Mouse (Mus musculus) stomach, embryonic 14.5 days (tissue): ENCODE results near the gene Rps18. TPM values are rescaled to one million over a fixed set of nuclear protein-coding genes. Genes with fewer than 3 reads are reported as not detected.

Experiments
- ATAC-seq: fragments of 200-750 bp; cut with Nextera tagmentation; 2 replicates; pipeline ENCODE4 v1.8.0; 2017; ENCODE audit warnings: low read depth, moderate TSS enrichment; ENCODE audit not compliant: insufficient number of reproducible peaks, insufficient read depth, low FRiP score
- H3K27ac ChIP-seq: fragments of 300-500 bp; sonication (generic); 2 replicates; pipeline ENCODE4 v1.5.1; 2014; ENCODE audit warnings: mild to moderate bottlenecking, low read length, moderate library complexity, mixed read lengths
- H3K27me3 ChIP-seq: fragments of 300-500 bp; sonication (generic); 2 replicates; pipeline ENCODE4 v1.6.1; 2014; ENCODE audit warnings: low read length, control low read depth, mixed read lengths; ENCODE audit not compliant: control insufficient read depth, insufficient read depth
- H3K36me3 ChIP-seq: fragments of 300-500 bp; sonication (generic); 2 replicates; pipeline ENCODE4 v1.6.1; 2014; ENCODE audit warnings: mild to moderate bottlenecking, control low read depth, low read length, moderate library complexity, mixed read lengths; ENCODE audit not compliant: control insufficient read depth, insufficient read depth
- H3K4me1 ChIP-seq: fragments of 300-500 bp; sonication (generic); 2 replicates; pipeline ENCODE4 v1.6.1; 2014; ENCODE audit warnings: low read length, control low read depth, mixed read lengths; ENCODE audit not compliant: control insufficient read depth, insufficient read depth
- H3K4me2 ChIP-seq: fragments of 300-500 bp; sonication (generic); replicated peaks from 2 replicates; pipeline ENCODE4 v1.6.1; 2014; ENCODE audit warnings: low read depth, low read length, control low read depth
- H3K4me3 ChIP-seq: fragments of 300-500 bp; sonication (generic); 2 replicates; pipeline ENCODE4 v1.5.1; 2014; ENCODE audit warnings: low read depth, low read length, control low read depth
- H3K9ac ChIP-seq: fragments of 300-500 bp; sonication (generic); replicated peaks from 2 replicates; pipeline ENCODE4 v1.6.1; 2014; ENCODE audit warnings: low read depth, mild to moderate bottlenecking, control low read depth, low read length, moderate library complexity, mixed read lengths
- H3K9me3 ChIP-seq: fragments of 300-500 bp; sonication (generic); 2 replicates; pipeline ENCODE4 v1.6.1; 2016; ENCODE audit warnings: low read depth, low read length, control low read depth; ENCODE audit not compliant: control insufficient read depth
- WGBS: fragments of 180-500 bp; shearing (Covaris S2); extraction: QIAGEN DNeasy Blood & Tissue Kit; methylation state at CpG from one replicate; pipeline ENCODE4 v1.1.7; 2014; 5-methylcytosine and 5-hydroxymethylcytosine counted together
- polyA plus RNA-seq: library from polyadenylated mRNA; unstranded; fragments of >200 nt; fragmentation: Nextera tagmentation; extraction: Ambion mirVana; gene quantifications from 2 replicates; pipeline ENCODE4 v1.2.1, GENCODE M21; 2014

Gene Rps18
- polyA plus RNA-seq, 1 experiment from 2014 or later, result 2,164 TPM

- WGBS, result 54% methylated on average over 37 of the region's 37 CpGs
- H3K27me3 ChIP-seq, result no peaks in the 10 kb centered on the region
These were observed 37.3 kb downstream of the Rps18 start for GRCm38 (mm10) chr17:33918293-33919203.

DNA sequence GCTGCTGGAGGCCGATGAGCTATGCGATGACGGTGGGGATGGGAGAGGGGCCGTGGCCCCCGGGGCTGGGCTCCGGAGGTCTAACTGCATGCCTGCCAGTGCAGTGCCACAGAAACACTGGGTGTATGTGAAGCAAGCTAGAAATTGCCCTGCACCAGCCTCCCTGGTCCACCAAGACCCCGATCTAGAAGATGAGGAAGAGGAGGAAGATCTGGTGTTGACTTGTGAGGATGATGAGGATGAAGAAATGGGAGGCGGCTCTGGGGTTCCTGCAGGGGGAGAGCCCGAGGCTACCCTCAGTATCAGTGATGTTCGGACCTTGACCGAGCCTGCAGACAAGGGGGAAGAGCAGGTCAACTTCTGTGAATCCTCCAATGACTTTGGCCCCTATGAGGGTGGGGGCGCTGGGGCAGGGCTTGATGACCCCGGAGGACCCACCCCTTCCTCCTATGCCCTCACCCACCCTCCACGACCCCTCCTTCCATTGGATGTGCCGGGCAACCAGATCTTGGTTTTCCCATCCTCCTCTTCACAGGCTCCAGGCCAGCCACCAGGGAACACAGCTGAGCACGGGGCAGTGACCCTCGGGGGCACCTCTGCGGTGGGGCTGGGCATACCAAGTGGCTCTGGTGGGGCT, 38.0 kb downstream of the Rps18 start:
- no peak overlapping the region for H3K27ac ChIP-seq
- H3K4me1 ChIP-seq, result peaks cover 18% of the 10 kb centered on the region
- WGBS, result 79% methylated on average over 18 of the region's 18 CpGs
- ATAC-seq, result no peak
- no peak overlapping the region for H3K4me2 ChIP-seq
- H3K9me3 ChIP-seq, result no peaks in the 10 kb centered on the region
- no peaks in the 10 kb centered on the region for H3K27me3 ChIP-seq
- H3K4me3 ChIP-seq, result no peak overlapping the region
- H3K9ac ChIP-seq, result no peak overlapping the region
- H3K36me3 ChIP-seq, result peaks cover 18% of the 10 kb centered on the region

More at GRCm38 (mm10) chr17:33918293-33919203, 37.3 kb downstream of the Rps18 start:
- no peak for ATAC-seq
- Histone ChIP-seq H3K4me1 (peaks cover 18% of the 10 kb centered on the region), H3K4me2 (peak overlapping the region; percentile 99), H3K27ac (peak overlapping the region; percentile 48), H3K9me3 (no peaks in the 10 kb centered on the region), H3K4me3 (peak overlapping the region; percentile 70), H3K9ac (no peak overlapping the region), H3K36me3 (peaks cover 13% of the 10 kb centered on the region)

DNA sequence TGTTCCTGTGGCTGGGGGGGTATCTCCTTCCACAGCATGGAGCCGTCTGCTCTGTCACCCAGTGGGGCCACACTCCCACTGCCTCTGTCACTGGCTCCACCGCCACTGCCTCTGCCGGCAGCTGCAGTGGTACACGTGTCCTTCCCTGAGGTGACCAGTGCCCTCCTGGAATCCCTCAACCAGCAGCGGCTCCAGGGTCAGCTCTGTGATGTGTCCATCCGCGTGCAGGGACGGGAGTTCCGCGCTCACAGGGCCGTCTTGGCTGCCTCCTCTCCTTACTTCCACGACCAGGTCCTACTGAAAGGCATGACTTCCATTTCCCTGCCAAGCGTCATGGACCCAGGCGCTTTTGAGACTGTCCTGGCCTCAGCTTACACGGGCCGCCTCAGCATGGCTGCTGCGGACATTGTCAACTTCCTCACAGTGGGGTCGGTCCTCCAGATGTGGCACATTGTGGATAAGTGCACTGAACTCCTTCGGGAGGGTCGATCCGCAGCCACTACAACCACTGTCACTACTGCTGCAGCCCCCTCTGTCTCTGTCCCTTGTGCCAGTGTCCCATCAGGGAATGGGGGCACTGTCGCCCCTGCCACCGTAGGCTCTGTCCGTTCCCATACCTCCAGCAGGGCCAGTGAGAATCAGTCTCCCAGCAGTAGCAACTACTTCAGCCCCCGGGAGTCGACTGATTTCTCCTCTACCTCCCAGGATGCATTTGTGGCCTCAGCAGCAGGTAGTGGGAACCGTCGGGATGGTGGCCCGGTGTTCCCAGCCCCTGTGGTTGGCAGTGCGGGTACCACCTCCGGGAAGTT, 38.8 kb downstream of the Rps18 start:
- H3K27me3 ChIP-seq, result no peaks in the 10 kb centered on the region
- H3K9ac ChIP-seq, result peak overlapping the region; percentile 11; the same call in 1 of the 2 replicates
- H3K9me3 ChIP-seq, result no peaks in the 10 kb centered on the region
- peaks cover 18% of the 10 kb centered on the region for H3K4me1 ChIP-seq
- no peak for ATAC-seq
- peak overlapping the region; percentile 42 for H3K4me2 ChIP-seq
- H3K27ac ChIP-seq, result no peak overlapping the region; the same call in 1 of the 2 replicates
- peak overlapping the region; percentile 48 for H3K4me3 ChIP-seq
- peaks cover 24% of the 10 kb centered on the region for H3K36me3 ChIP-seq
- WGBS, result 75% methylated on average over 31 of the region's 31 CpGs

DNA sequence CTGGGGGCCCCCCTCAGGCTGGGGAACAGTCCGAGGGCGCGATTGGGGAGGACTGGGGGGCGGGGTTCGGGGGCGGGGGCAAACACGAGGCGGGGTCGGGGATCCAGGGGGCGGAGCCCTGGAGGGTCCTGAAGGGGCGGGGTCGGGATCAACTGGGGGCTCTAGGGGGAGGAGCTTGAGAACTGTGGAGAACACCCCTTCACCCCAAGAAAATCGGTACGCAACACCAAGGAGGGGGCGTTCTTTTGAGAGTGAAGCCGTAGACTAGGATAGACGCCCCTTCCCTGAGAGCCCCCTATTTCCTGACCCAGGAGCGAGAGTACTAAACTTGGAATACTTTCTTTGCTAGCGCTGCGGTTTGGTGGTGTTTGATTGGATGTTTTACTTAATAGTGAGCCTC, 39.5 kb downstream of the Rps18 start:
- no peaks in the 10 kb centered on the region for H3K9me3 ChIP-seq
- peak overlapping the region; percentile 11; the same call in 1 of the 2 replicates for H3K9ac ChIP-seq
- no peak for ATAC-seq
- H3K4me2 ChIP-seq, result peak overlapping the region; percentile 42
- WGBS, result under 1% methylated on average over 15 of the region's 20 CpGs
- no peaks in the 10 kb centered on the region for H3K27me3 ChIP-seq
- H3K4me3 ChIP-seq, result peak overlapping the region; percentile 48
- peaks cover 18% of the 10 kb centered on the region for H3K4me1 ChIP-seq
- peak overlapping the region; percentile 81 for H3K27ac ChIP-seq
- H3K36me3 ChIP-seq, result peaks cover 32% of the 10 kb centered on the region

GRCm38 (mm10) chr17:33915671-33916250, 40.0 kb downstream of the Rps18 start, which contains the start of the genes Tapbp and Zbtb22:
Gene Tapbp, plus strand, starts transcription at chr17:33915899.
Gene Zbtb22, plus strand, starts transcription at chr17:33915904.
- H3K27ac ChIP-seq, result peak within 1 kb of the TSS; percentile 81
- peak within 1 kb of the TSS; percentile 11; the same call in 1 of the 2 replicates for H3K9ac ChIP-seq
- ATAC-seq, result peak; percentile 91
- H3K4me3 ChIP-seq, result peak within 1 kb of the TSS; percentile 48
- H3K4me2 ChIP-seq, result peak within 1 kb of the TSS; percentile 42
- peaks cover 18% of the 10 kb centered on the region for H3K4me1 ChIP-seq
- H3K27me3 ChIP-seq, result no peaks in the 10 kb centered on the region
- under 1% methylated on average over 34 of the region's 34 CpGs for whole genome bisulfite sequencing
- H3K9me3 ChIP-seq, result no peaks in the 10 kb centered on the region
- H3K36me3 ChIP-seq, result peaks cover 37% of the 10 kb centered on the region

- H3K27ac ChIP-seq, result no peak overlapping the region
- H3K4me3 ChIP-seq, result no peak overlapping the region; the same call in 1 of the 2 replicates
- WGBS, result 70% methylated on average over 13 of the region's 13 CpGs
- H3K9me3 ChIP-seq, result no peaks in the 10 kb centered on the region
- peaks cover 37% of the 10 kb centered on the region for H3K36me3 ChIP-seq
- ATAC-seq, result no peak
- no peak overlapping the region for H3K9ac ChIP-seq
- H3K4me2 ChIP-seq, result peak overlapping the region; percentile 42; the same call in 1 of the 2 replicates
- H3K27me3 ChIP-seq, result no peaks in the 10 kb centered on the region
- H3K4me1 ChIP-seq, result peaks cover 23% of the 10 kb centered on the region
These were observed 40.8 kb downstream of the Rps18 start for GRCm38 (mm10) chr17:33914969-33915391.

GRCm38 (mm10) chr17:33913905-33914304, 41.9 kb downstream of the Rps18 start:
- no peak for ATAC-seq
- Histone ChIP-seq H3K9me3 (no peaks in the 10 kb centered on the region), H3K27me3 (no peaks in the 10 kb centered on the region), H3K27ac (no peak overlapping the region), H3K9ac (no peak overlapping the region), H3K4me1 (peaks cover 19% of the 10 kb centered on the region), H3K36me3 (peaks cover 37% of the 10 kb centered on the region), H3K4me3 (no peak overlapping the region), H3K4me2 (no peak overlapping the region)
- WGBS, result 97% methylated on average over 8 of the region's 8 CpGs
